Mouse (Mus musculus) heart, postnatal 36 days (tissue): ENCODE results near the gene Frmd4a. TPM values are rescaled to one million over a fixed set of nuclear protein-coding genes. Genes with fewer than 3 reads are reported as not detected.

Experiments
- DNase-seq, 2 experiments: peaks; one replicate each; pipeline ENCODE4 v3.0.0; 2021 to 2022
- intact Hi-C: fragments of 180-260 bp; cut with DNase I; formaldehyde crosslinking; loops from one replicate; pipeline ENCODE4 v1.15.1; 2025
- total RNA-seq, 2 experiments: library from RNA; stranded (reverse); gene quantifications; 2 replicates each; pipeline ENCODE4 v1.2.3; 2021

Frmd4a gene
- total RNA-seq, 2 experiments from 2014 or later = 18.0 to 26.1 TPM

GRCm38 (mm10) chr2:4131216-4131615 lies 113.7 kb downstream of the Frmd4a start:
- intact Hi-C loops = no loop called here
- no peak for DNase-seq

- intact Hi-C loops = no loop called here
- DNase-seq = no peak
Measured at GRCm38 (mm10) chr2:4137493-4137892, 120.0 kb downstream of the Frmd4a start.

- DNase-seq = no peak
- intact Hi-C loops = no loop called here
Measured at GRCm38 (mm10) chr2:4142221-4142950, 124.9 kb downstream of the Frmd4a start.

- intact Hi-C loops = no loop called here
- no peak for DNase-seq
Measured at GRCm38 (mm10) chr2:4144424-4144823, 126.9 kb downstream of the Frmd4a start.

GRCm38 (mm10) chr2:4152521-4153040 lies 135.1 kb downstream of the Frmd4a start:
- intact Hi-C loops = no loop called here
- no peak for DNase-seq

- intact Hi-C loops = no loop called here
- peak; percentile 11 to 19 for DNase-seq
Measured at GRCm38 (mm10) chr2:4153131-4153631, 135.7 kb downstream of the Frmd4a start.

GRCm38 (mm10) chr2:4154036-4154653 lies 136.6 kb downstream of the Frmd4a start:
- DNase-seq = no peak
- intact Hi-C loops = no loop called here

- DNase-seq = no peak
- intact Hi-C loops = no loop called here
Measured at GRCm38 (mm10) chr2:4154654-4155047, 137.1 kb downstream of the Frmd4a start.

GRCm38 (mm10) chr2:4155406-4155805 lies 137.9 kb downstream of the Frmd4a start:
- no peak for DNase-seq
- intact Hi-C loops = no loop called here

- no peak for DNase-seq
- intact Hi-C loops = no loop called here
Measured at GRCm38 (mm10) chr2:4156511-4156910, 139.0 kb downstream of the Frmd4a start.

GRCm38 (mm10) chr2:4157396-4157795 lies 139.9 kb downstream of the Frmd4a start:
- intact Hi-C loops = no loop called here
- no peak for DNase-seq

- DNase-seq = peak in 1 of 2 experiments; percentile 15
- intact Hi-C loops = no loop called here
Measured at GRCm38 (mm10) chr2:4159574-4160203, 142.2 kb downstream of the Frmd4a start.

- intact Hi-C loops = no loop called here
- DNase-seq = no peak
Measured at GRCm38 (mm10) chr2:4166191-4166590, 148.7 kb downstream of the Frmd4a start.

GRCm38 (mm10) chr2:4167131-4167530 lies 149.6 kb downstream of the Frmd4a start:
- intact Hi-C loops = no loop called here
- DNase-seq = no peak

- intact Hi-C loops = no loop called here
Measured at GRCm38 (mm10) chr2:4169726-4170125, 152.2 kb downstream of the Frmd4a start.

GRCm38 (mm10) chr2:4170189-4170588 lies 152.7 kb downstream of the Frmd4a start:
- no peak for DNase-seq
- intact Hi-C loops = no loop called here

More at GRCm38 (mm10) chr2:4169726-4170125, 152.2 kb downstream of the Frmd4a start:
- no peak for DNase-seq

- DNase-seq = no peak
- intact Hi-C loops = no loop called here
Measured at GRCm38 (mm10) chr2:4184991-4185390, 167.5 kb downstream of the Frmd4a start.

GRCm38 (mm10) chr2:4187521-4187920 lies 170.0 kb downstream of the Frmd4a start:
- intact Hi-C loops = no loop called here
- peak; percentile 60 to 62 for DNase-seq

- intact Hi-C loops = no loop called here
- no peak for DNase-seq
Measured at GRCm38 (mm10) chr2:4188303-4188702, 170.8 kb downstream of the Frmd4a start.

- intact Hi-C loops = no loop called here
- DNase-seq = no peak
Measured at GRCm38 (mm10) chr2:4190345-4190744, 172.8 kb downstream of the Frmd4a start.

- DNase-seq = no peak
- intact Hi-C loops = no loop called here
Measured at GRCm38 (mm10) chr2:4190995-4191394, 173.5 kb downstream of the Frmd4a start.
